Mouse (Mus musculus): Measurements from ENCODE around the gene Nkx2-9. TPM values are rescaled to one million over a fixed set of nuclear protein-coding genes. Genes with fewer than 3 reads are reported as not detected.

The Nkx2-9 gene
- polyA plus RNA-seq, 1 experiment, result not detected

DNA sequence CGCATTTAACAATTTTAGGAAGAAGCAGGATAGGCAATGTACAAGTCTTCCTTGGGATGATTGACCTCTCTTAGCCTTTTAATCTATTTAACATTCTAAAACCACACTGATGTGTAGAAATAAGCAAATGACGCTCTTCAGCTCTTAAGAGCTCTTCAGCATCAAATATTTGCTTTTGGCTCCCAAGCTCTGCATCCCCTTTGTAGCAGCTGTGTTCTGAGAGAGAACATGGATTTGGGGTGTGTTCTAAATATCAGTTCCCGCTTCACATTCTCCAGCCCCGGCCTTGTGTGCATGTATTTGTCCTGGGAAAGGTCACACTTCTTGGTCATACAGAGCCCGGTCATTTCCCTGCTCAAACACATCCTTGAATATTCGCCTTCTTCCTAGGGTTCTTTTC is 2.3 kb upstream of the Nkx2-9 start:
- no peak overlapping the region for H3K4me2 ChIP-seq (ENCODE audit: low read depth)

DNA sequence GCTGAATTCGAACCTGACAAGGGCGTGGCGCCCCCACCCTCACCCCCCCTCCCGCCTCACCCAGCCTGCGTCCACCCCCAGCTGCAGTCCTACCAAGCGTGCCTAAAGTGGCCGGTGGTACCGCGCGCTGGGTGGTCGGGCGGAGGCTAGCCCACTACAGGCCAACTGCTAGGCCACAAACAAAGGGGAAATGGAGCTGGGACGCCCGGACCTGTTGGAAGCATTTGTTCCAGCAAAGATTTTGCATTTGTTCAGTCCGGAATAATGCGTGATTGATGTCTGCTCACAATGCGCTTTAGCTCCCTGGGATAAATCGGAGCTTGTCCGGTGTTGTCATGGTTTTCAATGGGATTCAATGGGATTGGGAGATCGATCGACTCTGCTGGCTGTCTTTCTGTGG is 1.4 kb upstream of the Nkx2-9 start:
- Histone ChIP-seq H3K4me2 (ENCODE audit: low read depth) (no peak overlapping the region), H3K36me3 (ENCODE audit: control insufficient read depth, insufficient read depth) (no peaks in the 10 kb centered on the region), H3K27me3 (ENCODE audit: control insufficient read depth, insufficient read depth, insufficient read length) (peaks cover 5% of the 10 kb centered on the region), H3K79me2 (ENCODE audit: control insufficient read depth, insufficient read depth) (no peaks in the 10 kb centered on the region), H3K4me3 (no peak overlapping the region), H3ac (ENCODE audit: control insufficient read depth, insufficient read length) (no peak overlapping the region)
- TF ChIP-seq MAX (IDR thresholded peaks at IDR 0.05; ENCODE audit: low read depth) (no peak), REST (IDR thresholded peaks at IDR 0.05; ENCODE audit: insufficient read depth, insufficient read length) (no peak), POLR2AphosphoS2 (IDR thresholded peaks at IDR 0.05; ENCODE audit: insufficient read length, low read depth) (no peak), MYOD1 (IDR thresholded peaks at IDR 0.05; ENCODE audit: control insufficient read depth in 1 of 3, insufficient read length in 2 of 3, low read depth in 2 of 3) (no peak), MYOG (IDR thresholded peaks at IDR 0.05; ENCODE audit: control insufficient read depth in 1 of 3, insufficient read depth in 1 of 3, insufficient read length in 2 of 3, low read depth in 2 of 3) (no peak), USF1 (IDR thresholded peaks at IDR 0.05; ENCODE audit: low read depth) (no peak), POLR2A (IDR thresholded peaks at IDR 0.05; ENCODE audit: insufficient read length, low read depth) (no peak), SRF (IDR thresholded peaks at IDR 0.05; ENCODE audit: control insufficient read depth, insufficient read length, low read depth) (no peak), E2F4 (IDR thresholded peaks at IDR 0.05; ENCODE audit: insufficient read depth) (no peak), TCF12 (IDR thresholded peaks at IDR 0.05; ENCODE audit: insufficient read depth, poor library complexity, severe bottlenecking) (no peak)

More for the DNA sequence above, 2.3 kb upstream of the Nkx2-9 start:
- no peak for TF ChIP-seq E2F4 (IDR thresholded peaks at IDR 0.05; ENCODE audit: insufficient read depth)
- no peak for TF ChIP-seq CEBPB (IDR thresholded peaks at IDR 0.05; ENCODE audit: insufficient read depth, poor library complexity, severe bottlenecking)
- no peak for TF ChIP-seq SRF (IDR thresholded peaks at IDR 0.05; ENCODE audit: control insufficient read depth, insufficient read length, low read depth)
- TF ChIP-seq REST (IDR thresholded peaks at IDR 0.05; ENCODE audit: insufficient read depth, insufficient read length), result no peak
- no peak for TF ChIP-seq USF1 (IDR thresholded peaks at IDR 0.05; ENCODE audit: low read depth)
- no peak for TF ChIP-seq MYOD1 (IDR thresholded peaks at IDR 0.05; ENCODE audit: control insufficient read depth in 1 of 3, insufficient read length in 2 of 3, low read depth in 2 of 3)
- Histone ChIP-seq H3K4me3 (no peak overlapping the region), H3K36me3 (ENCODE audit: control insufficient read depth, insufficient read depth) (no peaks in the 10 kb centered on the region), H3K79me2 (ENCODE audit: control insufficient read depth, insufficient read depth) (no peaks in the 10 kb centered on the region), H3ac (ENCODE audit: control insufficient read depth, insufficient read length) (no peak overlapping the region), H3K27me3 (ENCODE audit: control insufficient read depth, insufficient read depth, insufficient read length) (peaks cover 5% of the 10 kb centered on the region)

DNA sequence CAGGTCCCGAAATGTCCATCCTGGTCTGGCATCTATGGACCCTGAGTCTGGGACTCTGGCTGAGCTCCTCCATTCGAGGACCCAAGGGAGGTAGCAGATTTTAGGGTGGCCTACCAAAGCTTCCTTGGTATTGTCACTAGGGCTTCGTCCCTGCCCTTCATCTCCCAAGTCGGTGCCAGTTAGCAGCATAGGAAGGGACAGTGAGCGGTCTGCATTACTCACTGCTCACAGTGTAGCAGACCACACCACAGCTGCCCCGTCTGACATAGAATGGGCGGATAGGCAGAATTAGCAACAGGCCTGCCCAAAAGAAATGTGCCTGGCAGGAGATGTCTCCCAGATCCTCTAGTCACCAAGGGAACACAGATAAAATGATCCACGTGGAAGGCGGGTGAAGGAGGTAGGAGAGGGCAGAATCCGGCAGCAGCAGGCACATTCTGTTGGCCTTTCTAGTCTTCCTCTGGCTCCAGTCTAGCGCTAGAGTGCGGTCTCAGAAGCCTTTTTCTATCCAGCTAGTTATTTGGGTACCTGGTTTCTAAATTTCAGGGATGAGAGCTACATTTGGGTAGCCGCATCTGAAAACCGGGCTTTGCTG is 929 bp upstream of the Nkx2-9 start:
- no peaks in the 10 kb centered on the region for H3K79me2 ChIP-seq (ENCODE audit: control insufficient read depth, insufficient read depth)
- no peak overlapping the region for H3K4me2 ChIP-seq (ENCODE audit: low read depth)
- H3K36me3 ChIP-seq (ENCODE audit: control insufficient read depth, insufficient read depth), result no peaks in the 10 kb centered on the region
- H3K27me3 ChIP-seq (ENCODE audit: control insufficient read depth, insufficient read depth, insufficient read length), result peaks cover 5% of the 10 kb centered on the region
- H3ac ChIP-seq (ENCODE audit: control insufficient read depth, insufficient read length), result no peak overlapping the region
- no peak overlapping the region for H3K4me3 ChIP-seq
- TF ChIP-seq SRF (IDR thresholded peaks at IDR 0.05; ENCODE audit: control insufficient read depth, insufficient read length, low read depth), result no peak
- no peak for TF ChIP-seq TCF3 (IDR thresholded peaks at IDR 0.05; ENCODE audit: insufficient read length, low read depth)
- TF ChIP-seq USF1 (IDR thresholded peaks at IDR 0.05; ENCODE audit: low read depth), result no peak
- no peak for TF ChIP-seq CEBPB (IDR thresholded peaks at IDR 0.05; ENCODE audit: insufficient read depth, poor library complexity, severe bottlenecking)
- TF ChIP-seq POLR2AphosphoS2 (IDR thresholded peaks at IDR 0.05; ENCODE audit: insufficient read length, low read depth), result no peak
- TF ChIP-seq MAX (IDR thresholded peaks at IDR 0.05; ENCODE audit: low read depth), result no peak
- TF ChIP-seq MYOD1 (IDR thresholded peaks at IDR 0.05; ENCODE audit: control insufficient read depth in 1 of 3, insufficient read length in 2 of 3, low read depth in 2 of 3), result no peak

DNA sequence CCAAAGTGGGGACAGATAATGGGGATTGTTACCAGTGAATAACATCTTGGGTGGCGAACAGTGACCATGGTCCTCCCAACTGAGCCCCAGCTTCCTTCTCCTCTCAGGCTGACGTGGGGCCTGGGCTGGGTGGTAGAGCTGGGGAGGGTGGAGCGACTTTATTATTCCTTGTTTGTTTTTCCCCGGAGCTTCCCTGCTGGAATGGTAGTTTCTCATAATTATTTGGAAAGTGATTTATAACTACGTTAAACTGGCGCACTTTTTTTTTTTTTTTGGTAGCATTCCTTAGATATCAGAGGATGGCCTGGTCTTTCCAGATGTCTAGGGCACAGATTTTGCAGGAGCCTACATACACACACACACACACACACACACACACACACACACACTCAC is 350 bp upstream of the Nkx2-9 start:
- Histone ChIP-seq H3K4me3 (no peak overlapping the region), H3K4me2 (ENCODE audit: low read depth) (no peak overlapping the region), H3ac (ENCODE audit: control insufficient read depth, insufficient read length) (no peak overlapping the region), H3K79me2 (ENCODE audit: control insufficient read depth, insufficient read depth) (no peaks in the 10 kb centered on the region), H3K36me3 (ENCODE audit: control insufficient read depth, insufficient read depth) (no peaks in the 10 kb centered on the region), H3K27me3 (ENCODE audit: control insufficient read depth, insufficient read depth, insufficient read length) (peaks cover 5% of the 10 kb centered on the region)
- no peak for TF ChIP-seq MYOG (IDR thresholded peaks at IDR 0.05; ENCODE audit: control insufficient read depth in 1 of 3, insufficient read depth in 1 of 3, insufficient read length in 2 of 3, low read depth in 2 of 3)
- TF ChIP-seq POLR2AphosphoS2 (IDR thresholded peaks at IDR 0.05; ENCODE audit: insufficient read length, low read depth), result no peak
- TF ChIP-seq USF1 (IDR thresholded peaks at IDR 0.05; ENCODE audit: low read depth), result no peak
- no peak for TF ChIP-seq MYOD1 (IDR thresholded peaks at IDR 0.05; ENCODE audit: control insufficient read depth in 1 of 3, insufficient read length in 2 of 3, low read depth in 2 of 3)
- TF ChIP-seq CEBPB (IDR thresholded peaks at IDR 0.05; ENCODE audit: insufficient read depth, poor library complexity, severe bottlenecking), result no peak
- no peak for TF ChIP-seq E2F4 (IDR thresholded peaks at IDR 0.05; ENCODE audit: insufficient read depth)
- TF ChIP-seq TCF12 (IDR thresholded peaks at IDR 0.05; ENCODE audit: insufficient read depth, poor library complexity, severe bottlenecking), result no peak
- no peak for TF ChIP-seq POLR2A (IDR thresholded peaks at IDR 0.05; ENCODE audit: insufficient read length, low read depth)
- no peak for TF ChIP-seq REST (IDR thresholded peaks at IDR 0.05; ENCODE audit: insufficient read depth, insufficient read length)
- no peak for TF ChIP-seq SRF (IDR thresholded peaks at IDR 0.05; ENCODE audit: control insufficient read depth, insufficient read length, low read depth)
- TF ChIP-seq MAX (IDR thresholded peaks at IDR 0.05; ENCODE audit: low read depth), result no peak
- TF ChIP-seq TCF3 (IDR thresholded peaks at IDR 0.05; ENCODE audit: insufficient read length, low read depth), result no peak

DNA sequence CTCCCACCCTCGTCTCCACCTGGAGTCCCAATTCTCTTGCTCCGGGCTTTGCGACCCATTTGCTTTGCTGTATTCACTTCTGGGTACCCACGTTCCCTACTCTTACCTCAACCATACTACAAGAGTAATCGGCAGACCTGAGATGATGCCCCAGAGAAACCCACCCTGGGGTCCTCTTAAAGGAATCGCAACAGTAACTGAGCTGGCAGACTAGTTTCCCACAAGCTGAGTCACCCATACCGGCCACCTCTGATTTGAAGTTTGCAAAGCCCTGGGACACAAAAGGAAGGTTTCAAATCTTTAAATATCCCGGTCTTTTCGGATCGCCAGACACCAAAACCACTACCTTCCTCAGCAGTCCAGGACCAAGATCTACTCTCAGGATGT is 742 bp downstream of the Nkx2-9 start:
- Histone ChIP-seq H3K36me3 (ENCODE audit: control insufficient read depth, insufficient read depth) (no peaks in the 10 kb centered on the region), H3K27me3 (ENCODE audit: control insufficient read depth, insufficient read depth, insufficient read length) (peaks cover 5% of the 10 kb centered on the region), H3K4me2 (ENCODE audit: low read depth) (no peak overlapping the region), H3K79me2 (ENCODE audit: control insufficient read depth, insufficient read depth) (no peaks in the 10 kb centered on the region), H3K4me3 (no peak overlapping the region), H3ac (ENCODE audit: control insufficient read depth, insufficient read length) (no peak overlapping the region)
- TF ChIP-seq MYOG (IDR thresholded peaks at IDR 0.05; ENCODE audit: control insufficient read depth in 1 of 3, insufficient read depth in 1 of 3, insufficient read length in 2 of 3, low read depth in 2 of 3) (no peak), MYOD1 (IDR thresholded peaks at IDR 0.05; ENCODE audit: control insufficient read depth in 1 of 3, insufficient read length in 2 of 3, low read depth in 2 of 3) (no peak), POLR2A (IDR thresholded peaks at IDR 0.05; ENCODE audit: insufficient read length, low read depth) (no peak), MAX (IDR thresholded peaks at IDR 0.05; ENCODE audit: low read depth) (no peak), REST (IDR thresholded peaks at IDR 0.05; ENCODE audit: insufficient read depth, insufficient read length) (no peak), TCF3 (IDR thresholded peaks at IDR 0.05; ENCODE audit: insufficient read length, low read depth) (no peak), E2F4 (IDR thresholded peaks at IDR 0.05; ENCODE audit: insufficient read depth) (no peak), USF1 (IDR thresholded peaks at IDR 0.05; ENCODE audit: low read depth) (no peak), CEBPB (IDR thresholded peaks at IDR 0.05; ENCODE audit: insufficient read depth, poor library complexity, severe bottlenecking) (no peak), POLR2AphosphoS2 (IDR thresholded peaks at IDR 0.05; ENCODE audit: insufficient read length, low read depth) (no peak), SRF (IDR thresholded peaks at IDR 0.05; ENCODE audit: control insufficient read depth, insufficient read length, low read depth) (no peak), TCF12 (IDR thresholded peaks at IDR 0.05; ENCODE audit: insufficient read depth, poor library complexity, severe bottlenecking) (no peak)
